Mouse (Mus musculus) embryonic facial prominence, embryonic 15.5 days (tissue): ENCODE measurements at regions not wholly inside any gene's neighbourhood (a gene's known extent, or its start where the extent isn't known, plus 50 kb on each side); places are given as distances from the start of the nearest gene placed in this dataset.
"Not testable (repeated sequence)": the region's sequence is repeated elsewhere in the genome, so short reads cannot be mapped to it uniquely, and the experiment has no call there.

ENCODE experiments used
- ATAC-seq: fragments of 200-750 bp; cut with Nextera tagmentation; 2 replicates; pipeline ENCODE4 v1.8.0; 2017; ENCODE audit warnings: low read depth, moderate TSS enrichment; ENCODE audit not compliant: insufficient number of reproducible peaks, low FRiP score, low TSS enrichment
- H3K27ac ChIP-seq: fragments of 300-500 bp; sonication (generic); replicated peaks from 2 replicates; pipeline ENCODE4 v1.5.1; 2015; ENCODE audit warnings: mild to moderate bottlenecking, inconsistent platforms
- H3K27me3 ChIP-seq: fragments of 300-500 bp; sonication (generic); 2 replicates; pipeline ENCODE4 v1.6.1; 2015; ENCODE audit warnings: inconsistent platforms
- H3K36me3 ChIP-seq: fragments of 300-500 bp; sonication (generic); 2 replicates; pipeline ENCODE4 v1.6.1; 2015; ENCODE audit warnings: mild to moderate bottlenecking, inconsistent platforms
- H3K4me1 ChIP-seq: fragments of 300-500 bp; sonication (generic); 2 replicates; pipeline ENCODE4 v1.6.1; 2015; ENCODE audit warnings: inconsistent platforms
- H3K4me2 ChIP-seq: fragments of 300-500 bp; sonication (generic); replicated peaks from 2 replicates; pipeline ENCODE4 v1.6.1; 2015; ENCODE audit warnings: mild to moderate bottlenecking, inconsistent platforms
- H3K4me3 ChIP-seq: fragments of 300-500 bp; sonication (generic); replicated peaks from 2 replicates; pipeline ENCODE4 v1.5.1; 2015; ENCODE audit warnings: mild to moderate bottlenecking, inconsistent platforms
- H3K9ac ChIP-seq: fragments of 300-500 bp; sonication (generic); 2 replicates; pipeline ENCODE4 v1.6.1; 2015; ENCODE audit warnings: inconsistent platforms
- H3K9me3 ChIP-seq: fragments of 300-500 bp; sonication (generic); replicated peaks from 2 replicates; pipeline ENCODE4 v1.6.1; 2016; ENCODE audit warnings: inconsistent platforms
- WGBS: fragments of 180-500 bp; shearing (Covaris S2); methylation state at CpG from one replicate; pipeline ENCODE4 v1.1.7; 2015; 5-methylcytosine and 5-hydroxymethylcytosine counted together

DNA sequence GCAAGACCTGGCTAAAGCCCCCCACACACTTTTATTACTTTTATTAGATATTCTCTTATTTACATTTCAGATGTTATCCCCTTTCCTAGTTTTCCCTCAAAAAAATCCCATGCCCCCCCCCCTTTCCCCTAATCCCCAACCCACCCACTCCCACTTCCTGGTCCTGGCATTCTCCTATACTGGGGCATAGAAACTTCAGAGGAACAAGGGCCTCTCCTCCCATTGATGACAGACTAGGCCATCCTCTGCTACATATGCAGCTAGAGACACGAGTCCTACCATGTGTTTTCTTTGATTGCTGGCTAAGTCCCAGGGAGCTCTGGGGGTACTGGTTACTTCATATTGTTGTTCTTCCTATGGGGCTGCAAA lies 116.8 kb downstream of the Rfpl4b start:
- not testable (repeated sequence) for ATAC-seq, H3K4me1 ChIP-seq, H3K4me3 ChIP-seq, H3K27me3 ChIP-seq, H3K4me2 ChIP-seq, H3K9me3 ChIP-seq, H3K27ac ChIP-seq, H3K9ac ChIP-seq, H3K36me3 ChIP-seq
- WGBS, result 54% methylated on average over 1 of the region's 1 CpGs

DNA sequence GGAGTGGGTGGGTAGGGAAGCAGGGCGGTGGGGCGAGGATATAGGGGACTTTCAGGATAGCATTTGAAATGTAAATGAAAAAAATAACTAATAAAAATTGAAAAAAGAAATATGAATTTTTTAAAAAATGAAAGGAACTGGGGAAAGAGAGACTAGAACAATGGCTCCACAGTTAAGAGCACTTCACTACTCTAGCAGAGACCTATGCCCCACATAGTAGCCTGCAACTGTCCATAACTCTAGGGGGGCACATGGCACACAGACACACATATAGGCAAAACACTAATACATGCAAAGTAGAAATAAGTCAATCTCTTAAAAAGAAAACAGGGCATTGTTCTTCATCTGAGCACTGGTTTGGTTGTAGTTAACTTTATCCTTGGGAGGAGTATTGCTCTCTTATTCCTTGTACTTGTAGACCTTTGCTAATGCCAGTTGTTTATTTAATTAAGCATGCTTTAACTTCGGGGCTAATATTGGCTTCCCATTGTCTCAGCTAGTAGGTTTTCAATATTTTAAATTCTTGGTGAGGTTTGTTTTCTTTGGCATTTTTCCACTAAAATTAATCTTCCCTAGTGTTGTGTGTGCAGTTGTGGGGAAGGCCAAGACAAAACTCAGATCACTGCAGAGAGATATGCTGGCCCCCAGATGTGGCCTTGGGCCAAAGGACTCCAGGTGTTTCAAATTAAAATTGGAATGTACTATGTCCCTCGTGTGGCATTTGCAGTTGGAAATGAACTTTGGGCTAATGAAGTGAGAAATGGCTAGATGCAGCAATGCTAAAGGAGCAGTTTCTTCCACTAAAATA lies 117.4 kb downstream of the Rfpl4b start:
- peak; percentile 67 for ATAC-seq
- Histone ChIP-seq H3K4me2 (no peak overlapping the region), H3K4me1 (no peaks in the 10 kb centered on the region), H3K4me3 (no peak overlapping the region), H3K9ac (no peak overlapping the region), H3K9me3 (no peaks in the 10 kb centered on the region), H3K27ac (peak overlapping the region; percentile 63; the same call in 1 of the 2 replicates), H3K36me3 (no peaks in the 10 kb centered on the region), H3K27me3 (no peaks in the 10 kb centered on the region)
- WGBS, result 54% methylated on average over 4 of the region's 4 CpGs

DNA sequence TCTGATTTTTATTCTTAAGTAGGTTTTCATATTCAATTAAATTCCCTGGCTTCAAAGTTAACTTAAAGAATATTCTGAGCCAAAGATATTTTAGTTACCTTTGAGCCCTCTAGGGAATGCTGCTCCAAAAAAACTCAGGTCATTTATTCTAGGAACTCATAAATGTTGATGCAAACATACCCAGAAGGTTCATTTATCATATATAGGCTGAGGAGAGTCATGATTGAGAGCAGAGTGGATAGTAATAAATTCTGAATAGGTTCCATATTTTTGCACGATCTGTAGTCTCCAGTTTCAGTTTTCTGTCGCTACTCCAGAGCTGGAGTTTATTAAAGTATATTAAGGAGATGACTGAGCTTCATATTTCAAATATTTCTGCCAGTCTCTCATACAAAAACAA lies 144.1 kb downstream of the Rfpl4b start:
- H3K4me1 ChIP-seq, result no peaks in the 10 kb centered on the region
- no peak overlapping the region for H3K4me3 ChIP-seq
- no peaks in the 10 kb centered on the region for H3K27me3 ChIP-seq
- 28% methylated on average over 2 of the region's 2 CpGs for WGBS
- ATAC-seq, result no peak
- H3K27ac ChIP-seq, result no peak overlapping the region
- no peak overlapping the region for H3K4me2 ChIP-seq
- no peaks in the 10 kb centered on the region for H3K9me3 ChIP-seq
- H3K36me3 ChIP-seq, result no peaks in the 10 kb centered on the region
- no peak overlapping the region for H3K9ac ChIP-seq

DNA sequence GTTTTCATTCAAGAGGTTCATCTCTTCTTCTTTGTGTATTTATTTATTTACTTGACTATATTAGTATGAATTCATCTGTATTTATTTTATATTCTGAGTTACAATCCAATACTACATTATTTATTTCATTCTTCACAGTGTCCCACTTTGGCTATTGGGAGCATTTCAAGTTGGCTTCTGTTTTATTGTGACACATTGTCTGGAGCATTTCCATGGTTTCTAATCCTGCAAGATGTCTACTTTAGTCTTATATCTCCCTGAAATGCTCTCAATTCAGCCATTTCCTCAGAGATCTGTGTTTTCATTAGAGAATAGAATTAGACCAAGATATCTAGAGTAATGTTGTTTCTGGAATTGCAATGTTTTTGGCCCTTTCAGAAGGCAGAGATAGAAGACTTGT lies 153.0 kb downstream of the Rfpl4b start:
- Histone ChIP-seq H3K4me2 (no peak overlapping the region), H3K27ac (no peak overlapping the region), H3K36me3 (no peaks in the 10 kb centered on the region), H3K9me3 (no peaks in the 10 kb centered on the region), H3K9ac (no peak overlapping the region), H3K27me3 (no peaks in the 10 kb centered on the region), H3K4me3 (no peak overlapping the region), H3K4me1 (no peaks in the 10 kb centered on the region)
- ATAC-seq, result no peak

DNA sequence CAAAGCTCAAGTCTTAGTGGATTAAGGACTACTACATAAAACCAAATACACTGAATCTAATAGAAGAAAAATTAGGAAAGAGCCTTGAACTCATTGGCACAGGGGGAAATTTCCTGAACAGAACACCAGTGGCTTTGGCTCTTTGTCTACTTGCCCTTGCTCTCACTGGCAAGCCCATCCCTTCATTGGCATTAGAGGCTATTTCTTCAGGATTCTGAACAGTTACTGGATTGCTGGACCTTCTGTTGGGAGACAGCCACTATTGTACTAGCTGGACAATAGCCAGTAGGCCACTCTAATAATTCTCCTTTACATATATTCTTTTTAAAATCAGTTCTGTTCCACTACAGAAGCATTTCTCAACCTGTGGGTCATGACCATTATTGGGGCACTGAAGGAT lies 153.7 kb downstream of the Rfpl4b start:
- H3K9ac ChIP-seq, result no peak overlapping the region
- no peaks in the 10 kb centered on the region for H3K4me1 ChIP-seq
- H3K27me3 ChIP-seq, result no peaks in the 10 kb centered on the region
- no peak overlapping the region for H3K4me2 ChIP-seq
- no peaks in the 10 kb centered on the region for H3K9me3 ChIP-seq
- no peak overlapping the region for H3K27ac ChIP-seq
- no peak overlapping the region for H3K4me3 ChIP-seq
- no peak for ATAC-seq
- H3K36me3 ChIP-seq, result no peaks in the 10 kb centered on the region

DNA sequence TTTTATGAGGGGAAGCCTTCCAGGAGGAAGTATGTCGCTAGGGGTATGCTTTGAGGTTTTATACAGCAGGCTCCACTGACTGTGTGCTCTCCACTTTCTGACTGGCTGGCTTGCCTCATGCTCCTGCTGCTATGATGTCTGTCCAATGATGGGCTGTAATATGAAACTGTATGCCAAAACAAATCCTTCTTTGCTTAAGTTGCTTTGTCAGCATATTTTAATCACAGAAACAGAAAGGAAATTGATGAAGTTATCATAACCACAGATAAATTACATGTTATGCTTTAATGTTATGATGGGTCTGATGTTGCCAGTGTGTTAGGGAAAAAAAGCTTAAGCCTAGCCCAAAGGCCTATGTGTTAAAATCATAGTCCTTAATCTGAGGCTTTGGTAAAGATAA lies 185.9 kb downstream of the Rfpl4b start:
- no peak overlapping the region for H3K4me3 ChIP-seq
- no peak overlapping the region for H3K9ac ChIP-seq
- no peak overlapping the region for H3K4me2 ChIP-seq
- no peaks in the 10 kb centered on the region for H3K27me3 ChIP-seq
- H3K27ac ChIP-seq, result no peak overlapping the region
- WGBS, result 50% methylated on average over 1 of the region's 1 CpGs
- no peaks in the 10 kb centered on the region for H3K36me3 ChIP-seq
- H3K4me1 ChIP-seq, result no peaks in the 10 kb centered on the region
- H3K9me3 ChIP-seq, result no peaks in the 10 kb centered on the region
- ATAC-seq, result no peak

DNA sequence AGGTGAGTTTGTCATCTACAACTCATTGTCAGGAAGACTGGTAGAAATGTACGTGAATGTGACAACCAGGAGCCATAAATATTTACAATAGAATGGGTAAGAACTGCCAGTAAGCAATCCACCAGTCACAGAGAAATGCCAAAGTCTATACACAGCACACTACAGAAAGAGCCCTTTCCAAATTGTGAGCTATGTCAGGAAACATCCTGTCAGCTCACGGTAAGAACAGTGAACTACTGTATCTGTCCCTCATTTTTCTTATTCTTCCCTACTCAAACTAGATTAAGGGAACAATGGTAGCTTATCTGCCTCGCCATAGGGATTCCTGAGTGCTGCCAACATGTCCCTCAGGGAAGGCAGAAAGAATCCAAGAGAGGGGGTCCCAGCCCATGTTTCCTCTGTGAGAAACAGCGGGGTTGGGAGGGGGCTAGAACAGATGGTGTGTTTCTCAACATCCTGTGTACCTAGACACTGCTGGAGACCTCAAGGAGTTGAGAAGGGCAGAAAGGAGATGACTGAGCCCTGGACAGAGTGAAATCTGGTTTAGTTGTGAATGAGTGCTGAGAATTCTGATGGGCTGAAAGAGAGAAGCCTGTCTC lies 191.6 kb downstream of the Rfpl4b start:
- WGBS, result 63% methylated on average over 4 of the region's 4 CpGs
- H3K27ac ChIP-seq, result no peak overlapping the region
- H3K36me3 ChIP-seq, result no peaks in the 10 kb centered on the region
- no peak for ATAC-seq
- H3K27me3 ChIP-seq, result no peaks in the 10 kb centered on the region
- no peaks in the 10 kb centered on the region for H3K4me1 ChIP-seq
- no peak overlapping the region for H3K4me3 ChIP-seq
- no peak overlapping the region for H3K4me2 ChIP-seq
- no peaks in the 10 kb centered on the region for H3K9me3 ChIP-seq
- H3K9ac ChIP-seq, result no peak overlapping the region

DNA sequence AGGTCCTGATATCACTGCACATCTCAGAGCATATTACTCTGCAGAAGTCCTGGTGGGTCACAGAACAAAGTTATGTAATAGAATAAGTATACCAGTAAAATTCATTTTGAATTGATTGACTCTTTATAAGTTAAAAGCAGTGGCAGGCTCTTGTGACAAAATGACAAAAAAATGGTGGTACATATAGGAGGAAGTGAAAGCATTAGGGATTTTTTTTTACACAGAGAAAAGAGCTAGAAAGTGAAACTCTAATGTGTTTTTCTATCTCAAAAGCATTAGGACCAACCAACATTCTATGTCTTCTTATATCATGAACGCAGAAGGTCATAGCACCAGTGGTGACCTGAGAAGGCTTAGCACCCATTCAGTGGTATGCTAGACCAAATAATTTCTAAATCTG lies 198.2 kb downstream of the Rfpl4b start:
- Histone ChIP-seq H3K36me3 (no peaks in the 10 kb centered on the region), H3K27me3 (no peaks in the 10 kb centered on the region), H3K4me3 (no peak overlapping the region), H3K4me1 (no peaks in the 10 kb centered on the region), H3K9me3 (no peaks in the 10 kb centered on the region), H3K4me2 (no peak overlapping the region), H3K27ac (no peak overlapping the region), H3K9ac (no peak overlapping the region)
- ATAC-seq, result no peak
- 94% methylated on average over 1 of the region's 1 CpGs for WGBS

DNA sequence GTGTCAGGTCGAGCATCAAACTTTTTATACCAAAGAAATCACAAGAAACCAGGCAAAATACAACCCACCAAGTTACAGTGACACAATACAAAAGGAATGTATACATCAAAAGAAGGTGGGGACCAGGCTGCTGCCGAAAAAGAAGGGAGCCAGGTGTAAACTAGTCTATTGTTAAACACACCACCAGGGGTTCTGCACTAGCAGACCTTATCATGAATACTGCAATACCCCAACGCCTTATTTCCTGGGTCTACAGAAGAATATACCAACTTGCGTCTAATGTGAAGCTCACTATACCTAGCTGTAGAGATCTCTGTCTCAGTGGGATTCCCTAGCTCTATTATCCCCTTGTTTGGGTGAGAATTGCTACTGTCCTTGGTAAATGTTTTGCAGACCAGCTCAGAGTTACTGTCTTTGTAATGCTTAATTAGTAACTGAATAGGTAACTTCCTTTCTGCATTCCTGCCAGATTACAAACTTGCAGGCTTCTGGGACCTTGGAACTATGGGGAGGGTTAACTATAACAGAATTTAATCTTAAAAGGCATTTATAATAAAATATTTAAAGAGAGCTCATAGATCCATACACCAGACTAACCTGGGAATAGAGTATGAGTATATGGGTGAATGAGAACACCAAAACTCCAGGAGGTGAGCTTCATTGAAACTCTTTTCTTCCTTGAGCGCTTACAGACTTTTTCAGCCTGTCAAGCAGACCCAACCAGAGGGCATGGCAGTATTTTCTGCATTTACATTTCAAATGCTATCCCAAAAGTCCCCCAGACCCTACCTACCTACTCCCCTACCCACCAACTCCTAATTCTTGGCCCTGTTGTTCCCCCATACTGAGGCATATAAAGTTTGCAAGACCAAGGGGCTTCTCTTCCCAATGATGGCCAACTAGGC lies 211.7 kb downstream of the Rfpl4b start:
- 81% methylated on average over 5 of the region's 5 CpGs for WGBS
- no peak overlapping the region for H3K4me3 ChIP-seq
- no peaks in the 10 kb centered on the region for H3K9me3 ChIP-seq
- no peaks in the 10 kb centered on the region for H3K4me1 ChIP-seq
- no peaks in the 10 kb centered on the region for H3K36me3 ChIP-seq
- H3K27ac ChIP-seq, result no peak overlapping the region
- no peak for ATAC-seq
- no peak overlapping the region for H3K9ac ChIP-seq
- H3K4me2 ChIP-seq, result no peak overlapping the region
- no peaks in the 10 kb centered on the region for H3K27me3 ChIP-seq

DNA sequence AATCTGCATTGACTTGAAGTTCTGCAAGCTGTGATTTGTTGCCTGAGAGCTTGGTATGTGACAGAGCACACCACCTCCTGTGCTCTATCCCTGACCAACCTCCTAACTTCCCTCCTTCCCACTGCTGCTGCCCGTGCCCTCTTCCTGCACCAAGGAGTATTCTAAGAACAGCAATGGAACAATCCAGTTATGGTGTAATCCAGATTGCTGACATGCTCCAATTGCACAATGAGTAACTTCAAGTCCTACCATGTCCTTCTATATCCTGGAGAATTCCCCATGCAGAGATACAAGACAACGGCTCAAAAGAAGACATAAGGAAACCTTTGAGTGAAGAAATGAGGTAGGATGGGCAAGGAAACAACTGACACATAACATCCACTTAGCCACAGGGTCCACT lies 235.5 kb downstream of the Rfpl4b start:
- Histone ChIP-seq H3K27me3 (no peaks in the 10 kb centered on the region), H3K36me3 (no peaks in the 10 kb centered on the region), H3K4me2 (no peak overlapping the region), H3K9me3 (no peaks in the 10 kb centered on the region), H3K4me1 (no peaks in the 10 kb centered on the region), H3K27ac (no peak overlapping the region), H3K4me3 (no peak overlapping the region), H3K9ac (no peak overlapping the region)
- WGBS, result 72% methylated on average over 2 of the region's 2 CpGs
- ATAC-seq, result no peak

DNA sequence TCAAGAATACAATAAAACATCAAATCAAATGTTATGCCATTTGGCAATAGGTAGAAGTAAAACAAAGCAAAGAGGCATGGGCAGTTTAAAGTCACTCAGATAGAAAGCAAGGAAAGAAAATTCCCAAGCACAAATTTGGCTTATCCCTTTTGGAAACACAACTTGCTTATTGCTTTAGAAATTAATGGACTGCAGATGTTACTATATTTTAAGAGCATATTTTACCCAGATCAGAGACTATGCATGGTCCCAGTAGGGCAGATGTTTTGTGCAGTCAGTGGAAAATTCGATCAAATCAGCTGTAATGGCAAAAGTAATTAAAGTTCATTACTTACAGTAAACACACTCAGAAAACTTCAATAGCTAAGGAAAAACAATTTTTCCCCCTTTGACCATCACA lies 245.9 kb downstream of the Rfpl4b start:
- ATAC-seq, result no peak
- H3K36me3 ChIP-seq, result no peaks in the 10 kb centered on the region
- no peak overlapping the region for H3K9ac ChIP-seq
- no peaks in the 10 kb centered on the region for H3K27me3 ChIP-seq
- no peak overlapping the region for H3K4me2 ChIP-seq
- no peak overlapping the region for H3K4me3 ChIP-seq
- H3K9me3 ChIP-seq, result no peaks in the 10 kb centered on the region
- H3K27ac ChIP-seq, result no peak overlapping the region
- WGBS, result 25% methylated on average over 1 of the region's 1 CpGs
- H3K4me1 ChIP-seq, result no peaks in the 10 kb centered on the region
